In genomic region chr16:31200790-31201567, GRCm38 (mm10) we compare ENCODE assay signal across 8 mouse cellular contexts. TPM values are rescaled to one million over a fixed set of nuclear protein-coding genes. Genes with fewer than 3 reads are reported as not detected.
A peak's percentile ranks its signal among the peaks of the same experiment; 100 is the strongest.
DNase-seq lines count a peak whose midpoint lies in the region; ATAC-seq lines count a peak whose summit lies in the region.

Acap2 (minus strand) TSS chr16:31201245.

- peak within 1 kb of the TSS; percentile 78 for H3K4me2 ChIP-seq in hindbrain, embryonic 14.5 days (replicated peaks)

- peak within 1 kb of the TSS; percentile 93 for H3K9ac ChIP-seq in hindbrain, embryonic 14.5 days

- no peaks in the 10 kb centered on the region for H3K9me3 ChIP-seq in hindbrain, embryonic 14.5 days (ENCODE audit: control insufficient read depth, low read length)

- peak; percentile 96 for DNase-seq in R1 (ENCODE audit: low read depth, low spot score)
- DNase-seq in cerebellum, postnatal 25 days, result peak; percentile 98
- DNase-seq in frontal cortex, postnatal 25 days (ENCODE audit: low spot score in 2 of 2), result peak; percentile 93 to 97
- DNase-seq in hindbrain, embryonic 14.5 days (ENCODE audit: low spot score), result peak; percentile 94
- peak; percentile 98 for DNase-seq in layer of hippocampus, postnatal 36 days
- peak; percentile 98 for DNase-seq in lung, postnatal 36 days
- DNase-seq in retina, postnatal 1 day, result peak; percentile 98
- peak; percentile 96 to 98 for DNase-seq in urinary bladder, adult 18-20 months (ENCODE audit: low spot score in 2 of 2)

- peak; percentile 99 for ATAC-seq in hindbrain, embryonic 14.5 days (ENCODE audit: low FRiP score)

- H3K36me3 ChIP-seq in hindbrain, embryonic 14.5 days (replicated peaks; ENCODE audit: control insufficient read depth, insufficient read depth), result no peaks in the 10 kb centered on the region

- WGBS in hindbrain, embryonic 14.5 days, result under 1% methylated on average over 70 of the region's 73 CpGs

- H3K27ac ChIP-seq in hindbrain, embryonic 14.5 days, result peak within 1 kb of the TSS; percentile 91

- H3K4me3 ChIP-seq in hindbrain, embryonic 14.5 days (replicated peaks; ENCODE audit: low read length), result peak within 1 kb of the TSS; percentile 87

- no peaks in the 10 kb centered on the region for H3K27me3 ChIP-seq in hindbrain, embryonic 14.5 days (ENCODE audit: control insufficient read depth, insufficient read depth, low read length)

- peaks cover 12% of the 10 kb centered on the region; the same call in 1 of the 2 replicates for H3K4me1 ChIP-seq in hindbrain, embryonic 14.5 days (replicated peaks; ENCODE audit: control insufficient read depth, insufficient read depth, low read length)

RNA-seq across cellular contexts. Expression of gene Acap2, which starts in this region (rescaled TPM):
- polyA plus RNA-seq in hindbrain, embryonic 14.5 days (2014; fragmentation: Nextera tagmentation; extraction: Ambion mirVana), result 15.8 TPM in 2 replicates
- 100 to 1,000 TPM; 131 to 145 TPM for total RNA-seq in layer of hippocampus, postnatal 36 days (2021)

Comparison
In these comparisons a context has a peak if more than half of its experiments do, and no peak if none do; other contexts are left out.
1. Peak in every context shown above with its lines: DNase-seq, ATAC-seq, H3K4me3 ChIP-seq and H3K27ac ChIP-seq.